In genomic region chr8:115494353-115494752, GRCm38 (mm10) we compare ENCODE assay signal across 26 mouse cellular contexts.
DNase-seq lines count a peak whose midpoint lies in the region; ATAC-seq and TF ChIP-seq lines count a peak whose summit lies in the region.
"Had no signal": no experiment of that assay in that cellular context is flagged by ENCODE, and none has a peak within 500 bp of the region (broad histone marks: within the 10 kb centered on the region; RNA-seq: fewer than 3 reads in every experiment).

No protein-coding gene starts in this region.

- no peak overlapping the region for H3K4me3 ChIP-seq in bone marrow macrophage, adult 2 months (ENCODE audit: insufficient read depth, low read length)
- no peak overlapping the region for H3K4me3 ChIP-seq in macrophage (ENCODE audit: inconsistent target)
- no peak overlapping the region for H3K4me3 ChIP-seq in midbrain, embryonic 11.5 days (ENCODE audit: low read depth, low read length)
- H3K4me3 ChIP-seq: embryonic facial prominence, embryonic 10.5 days; embryonic facial prominence, embryonic 13.5 days; erythroblast, embryonic 14.5 days; forebrain, embryonic 12.5 days; forebrain, embryonic 15.5 days; heart, embryonic 13.5 days; hindbrain, embryonic 13.5 days had no signal

- H3K9me3 ChIP-seq in midbrain, embryonic 11.5 days (ENCODE audit: control insufficient read depth, low read length), result no peaks in the 10 kb centered on the region
- H3K9me3 ChIP-seq: embryonic facial prominence, embryonic 10.5 days; embryonic facial prominence, embryonic 13.5 days; forebrain, embryonic 12.5 days; forebrain, embryonic 15.5 days; heart, embryonic 13.5 days had no signal

- peak overlapping the region; percentile 63 for H3K27ac ChIP-seq in bone marrow macrophage, adult 2 months (ENCODE audit: insufficient read depth, low read depth, low read length)
- H3K27ac ChIP-seq in macrophage, result peak overlapping the region; percentile 45
- H3K27ac ChIP-seq in midbrain, embryonic 11.5 days (ENCODE audit: low read depth, low read length), result no peak overlapping the region
- H3K27ac ChIP-seq: embryonic facial prominence, embryonic 10.5 days; embryonic facial prominence, embryonic 13.5 days; forebrain, embryonic 12.5 days; forebrain, embryonic 15.5 days; heart, embryonic 13.5 days; hindbrain, embryonic 13.5 days; hindbrain, postnatal 0 days had no signal

- H3K36me3 ChIP-seq in macrophage (ENCODE audit: inconsistent target), result no peaks in the 10 kb centered on the region
- H3K36me3 ChIP-seq in midbrain, embryonic 11.5 days (ENCODE audit: control insufficient read depth, insufficient read depth, low read length), result no peaks in the 10 kb centered on the region
- H3K36me3 ChIP-seq: embryonic facial prominence, embryonic 10.5 days; embryonic facial prominence, embryonic 13.5 days; forebrain, embryonic 12.5 days; forebrain, embryonic 15.5 days; heart, embryonic 13.5 days; hindbrain, embryonic 13.5 days had no signal

- H3K27me3 ChIP-seq in midbrain, embryonic 11.5 days (ENCODE audit: control insufficient read depth, insufficient read depth, low read length), result no peaks in the 10 kb centered on the region
- H3K27me3 ChIP-seq: embryonic facial prominence, embryonic 13.5 days; forebrain, embryonic 12.5 days; forebrain, embryonic 15.5 days; hindbrain, embryonic 13.5 days had no signal

- TF ChIP-seq CTCF in bone marrow macrophage, adult 2 months (IDR thresholded peaks at IDR 0.05; ENCODE audit: low read depth, low read length), result no peak

- peaks cover 51% of the 10 kb centered on the region for H3K4me1 ChIP-seq in bone marrow macrophage, adult 2 months (ENCODE audit: control insufficient read depth, insufficient read depth, low read length)
- H3K4me1 ChIP-seq in midbrain, embryonic 11.5 days (ENCODE audit: control insufficient read depth, insufficient read depth, low read length), result no peaks in the 10 kb centered on the region
- H3K4me1 ChIP-seq: embryonic facial prominence, embryonic 10.5 days; embryonic facial prominence, embryonic 13.5 days; forebrain, embryonic 12.5 days; forebrain, embryonic 15.5 days; heart, embryonic 13.5 days had no signal

- WGBS in macrophage (ENCODE audit: missing documents), result 25% methylated on average over 8 of the region's 8 CpGs
- 96% methylated on average over 8 of the region's 8 CpGs for WGBS in midbrain, embryonic 11.5 days

- TF ChIP-seq POLR2A in bone marrow macrophage, adult 2 months (IDR thresholded peaks at IDR 0.05; ENCODE audit: borderline replicate concordance, low read depth, low read length), result no peak

- no peaks in the 10 kb centered on the region for H3K79me2 ChIP-seq in macrophage (ENCODE audit: inconsistent target)

- intact Hi-C loops in heart, postnatal 14 days (cut with DNase I), result no loop called here

- H3K4me2 ChIP-seq in midbrain, embryonic 11.5 days, result no peak overlapping the region
- H3K4me2 ChIP-seq: embryonic facial prominence, embryonic 13.5 days; forebrain, embryonic 12.5 days; forebrain, embryonic 15.5 days; heart, embryonic 13.5 days; hindbrain, embryonic 13.5 days had no signal

- peak; percentile 90 for DNase-seq in heart, adult 11 months
- no peak for DNase-seq in heart, postnatal 14 days
- DNase-seq in monocyte, adult 2 months (ENCODE audit: low read depth in 1 of 2, low spot score in 2 of 2), result peak; percentile 23 to 42
- DNase-seq in natural killer cell, adult 2 months (ENCODE audit: low spot score in 2 of 2), result no peak
- no peak for DNase-seq in midbrain, embryonic 11.5 days (ENCODE audit: low spot score, missing footprints)
- no peak for DNase-seq in right cerebral cortex, adult 18-20 months
- DNase-seq: adrenal gland, postnatal 10 days; adrenal gland, postnatal 36 days; cerebellum, adult 11 months; cerebellum, adult 2 months; cerebellum, adult 9-11 months; cerebellum, postnatal 25 days; embryo, embryonic 11 days; gastrocnemius, postnatal 25 days had no signal

- H3K9ac ChIP-seq in midbrain, embryonic 11.5 days (ENCODE audit: low read length), result no peak overlapping the region
- H3K9ac ChIP-seq: embryonic facial prominence, embryonic 13.5 days; forebrain, embryonic 12.5 days; forebrain, embryonic 15.5 days; heart, embryonic 13.5 days; hindbrain, embryonic 13.5 days had no signal

- no peak for ATAC-seq in midbrain, embryonic 11.5 days (ENCODE audit: low FRiP score)
- ATAC-seq: activated CD4-positive, CD25-positive, alpha-beta regulatory T cell, adult 4 months; forebrain, embryonic 15.5 days; hindbrain, postnatal 0 days; inflammation-experienced regulatory T-cells, adult 6 months had no signal

Comparison
In these comparisons a context has a peak if more than half of its experiments do, and no peak if none do; other contexts are left out.
1. DNase-seq: peak in heart, adult 11 months (single experiment) and monocyte, adult 2 months (2 of 2); none in heart, postnatal 14 days (0 of 2), natural killer cell, adult 2 months (0 of 2), midbrain, embryonic 11.5 days (single experiment) and right cerebral cortex, adult 18-20 months (single experiment).